Mouse (Mus musculus) liver, embryonic 16.5 days (tissue): ENCODE measurements around the gene Slc7a12. TPM values are rescaled to one million over a fixed set of nuclear protein-coding genes. Genes with fewer than 3 reads are reported as not detected.

ENCODE experiments used
- ATAC-seq: fragments of 200-750 bp; cut with Nextera tagmentation; 2 replicates; pipeline ENCODE4 v1.8.0; 2017; ENCODE audit warnings: low read depth, mild to moderate bottlenecking, moderate number of reproducible peaks, moderate library complexity
- H3K27ac ChIP-seq: fragments of 300-500 bp; sonication (generic); 2 replicates; pipeline ENCODE4 v1.5.1; 2014; ENCODE audit warnings: mild to moderate bottlenecking, low read length
- H3K27me3 ChIP-seq: fragments of 300-500 bp; sonication (generic); 2 replicates; pipeline ENCODE4 v1.6.1; 2014; ENCODE audit warnings: low read depth, low read length, mixed read lengths; ENCODE audit not compliant: control insufficient read depth, insufficient read depth
- H3K36me3 ChIP-seq: fragments of 300-500 bp; sonication (generic); 2 replicates; pipeline ENCODE4 v1.6.1; 2014; ENCODE audit warnings: mild to moderate bottlenecking; ENCODE audit not compliant: control insufficient read depth, insufficient read depth
- H3K4me1 ChIP-seq: fragments of 300-500 bp; sonication (generic); 2 replicates; pipeline ENCODE4 v1.6.1; 2014; ENCODE audit warnings: low read depth, low read length, mixed read lengths; ENCODE audit not compliant: control insufficient read depth
- H3K4me2 ChIP-seq: fragments of 300-500 bp; sonication (generic); 2 replicates; pipeline ENCODE4 v1.6.1; 2014; ENCODE audit warnings: low read depth, low read length, mixed read lengths
- H3K4me3 ChIP-seq: fragments of 300-500 bp; sonication (generic); 2 replicates; pipeline ENCODE4 v1.5.1; 2014; ENCODE audit warnings: low read depth, mild to moderate bottlenecking, low read length
- H3K9ac ChIP-seq: fragments of 300-500 bp; sonication (generic); 2 replicates; pipeline ENCODE4 v1.6.1; 2014; ENCODE audit warnings: low read depth, low read length
- H3K9me3 ChIP-seq: fragments of 300-500 bp; sonication (generic); replicated peaks from 2 replicates; pipeline ENCODE4 v1.6.1; 2016; ENCODE audit warnings: low read length; ENCODE audit not compliant: control insufficient read depth
- WGBS: fragments of 180-500 bp; shearing (Covaris S2); extraction: QIAGEN DNeasy Blood & Tissue Kit; methylation state at CpG from one replicate; pipeline ENCODE4 v1.1.7; 2014; ENCODE audit not compliant: insufficient replicate concordance; 5-methylcytosine and 5-hydroxymethylcytosine counted together
- polyA plus RNA-seq: library from polyadenylated mRNA; unstranded; fragments of >200 nt; fragmentation: Nextera tagmentation; extraction: Ambion mirVana; gene quantifications from 2 replicates; pipeline ENCODE4 v1.2.1, GENCODE M21; 2015

Gene Slc7a12
- polyA plus RNA-seq, result not detected in 2 replicates

DNA sequence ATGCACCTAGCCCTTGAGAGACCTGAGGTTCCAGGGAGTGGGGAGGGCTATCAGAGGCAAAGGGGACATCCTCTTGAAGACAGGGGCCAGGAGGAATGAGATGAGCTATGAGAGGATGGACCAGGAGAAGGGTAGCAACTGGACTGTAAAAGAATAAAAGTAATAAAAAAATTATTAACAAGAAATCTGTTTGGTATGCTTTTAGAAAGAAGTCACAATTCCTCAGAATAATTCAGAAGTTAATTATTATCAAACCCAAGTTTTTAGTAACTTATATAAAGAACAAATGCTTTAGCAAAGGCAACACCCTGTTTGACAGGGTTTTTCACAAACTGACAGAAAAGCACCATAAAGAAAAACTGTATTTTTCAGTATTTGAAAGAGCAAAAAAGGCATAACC, at the start of gene Slc7a12:
Slc7a12 (plus strand) TSS at position 301 of the 400 bp plus-strand sequence.
- no peaks in the 10 kb centered on the region for H3K9me3 ChIP-seq
- H3K27me3 ChIP-seq, result no peaks in the 10 kb centered on the region
- H3K36me3 ChIP-seq, result no peaks in the 10 kb centered on the region
- H3K4me2 ChIP-seq, result no peak within 1 kb of the TSS
- no peak within 1 kb of the TSS for H3K27ac ChIP-seq
- H3K4me3 ChIP-seq, result no peak within 1 kb of the TSS
- no peak within 1 kb of the TSS for H3K9ac ChIP-seq
- no peak for ATAC-seq
- no peaks in the 10 kb centered on the region for H3K4me1 ChIP-seq

DNA sequence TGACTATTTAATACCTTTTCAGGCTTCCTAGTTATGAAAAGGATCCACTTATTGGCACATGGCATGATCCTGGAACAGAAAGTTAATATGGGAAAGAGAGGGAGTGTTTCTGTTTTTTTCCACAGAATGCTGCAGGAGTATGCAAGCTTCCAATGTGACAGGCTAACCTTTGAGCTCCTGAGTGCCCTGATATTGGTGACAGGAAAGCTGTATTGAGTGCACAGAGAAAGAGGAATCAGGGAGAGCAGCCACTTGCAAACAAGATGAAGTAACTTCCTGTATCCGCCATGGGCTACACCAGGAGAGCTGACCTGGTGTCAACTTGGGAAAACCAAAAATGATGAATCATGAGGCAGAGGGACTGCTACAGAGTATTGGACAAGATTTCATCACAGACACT, 48.1 kb upstream of the Slc7a12 start:
- H3K4me1 ChIP-seq, result no peaks in the 10 kb centered on the region
- no peak overlapping the region for H3K9ac ChIP-seq
- no peak overlapping the region for H3K4me3 ChIP-seq
- no peak overlapping the region for H3K27ac ChIP-seq
- no peaks in the 10 kb centered on the region for H3K36me3 ChIP-seq
- ATAC-seq, result no peak
- H3K9me3 ChIP-seq, result no peaks in the 10 kb centered on the region
- H3K4me2 ChIP-seq, result no peak overlapping the region
- no peaks in the 10 kb centered on the region for H3K27me3 ChIP-seq
- WGBS, result 31% methylated on average over 1 of the region's 1 CpGs

DNA sequence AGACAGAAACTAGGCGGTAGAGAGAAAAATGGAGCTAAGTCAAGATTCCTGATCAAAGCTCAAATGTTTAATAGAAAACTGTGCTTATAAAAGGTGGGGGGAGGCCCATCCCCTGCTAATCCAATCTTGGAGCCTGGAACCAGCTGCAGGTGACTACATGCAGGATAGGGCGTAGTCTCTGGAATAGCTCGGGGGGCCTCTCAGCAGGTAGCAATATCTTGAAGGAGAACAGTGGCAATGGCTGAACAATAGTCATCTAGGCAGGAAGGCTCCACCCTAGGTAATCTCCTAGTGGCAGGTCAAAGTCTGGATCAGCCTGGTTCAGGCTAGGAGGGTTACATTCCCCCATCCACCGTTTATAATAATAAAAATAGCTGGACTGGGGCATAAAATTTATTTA, 34.5 kb upstream of the Slc7a12 start:
- no peak for ATAC-seq

DNA sequence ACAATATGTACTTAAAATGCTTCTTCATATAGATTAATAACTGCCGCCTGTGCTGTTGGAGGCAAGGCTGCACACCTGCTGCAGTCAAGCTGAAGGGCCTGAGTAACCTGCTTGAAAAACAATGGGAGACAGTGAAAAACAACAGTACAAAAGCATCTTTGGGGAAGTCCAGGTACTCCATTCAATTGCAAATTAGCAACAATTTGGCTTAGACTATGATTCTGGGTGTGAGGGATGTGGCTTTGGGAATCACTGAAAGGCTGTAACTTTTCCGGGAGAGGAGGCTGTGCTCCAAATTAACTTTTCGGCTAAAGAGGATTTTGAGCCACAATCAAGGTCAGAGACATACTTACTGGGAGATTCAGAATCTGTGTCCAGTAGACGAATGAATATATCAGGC, 33.8 kb upstream of the Slc7a12 start:
- ATAC-seq, result no peak
- 67% methylated on average over 4 of the region's 4 CpGs for WGBS
- Histone ChIP-seq H3K4me2 (no peak overlapping the region), H3K9ac (no peak overlapping the region), H3K27me3 (no peaks in the 10 kb centered on the region), H3K27ac (no peak overlapping the region), H3K4me1 (no peaks in the 10 kb centered on the region), H3K4me3 (no peak overlapping the region), H3K9me3 (no peaks in the 10 kb centered on the region), H3K36me3 (no peaks in the 10 kb centered on the region)

More for the DNA sequence above, 34.5 kb upstream of the Slc7a12 start:
- Histone ChIP-seq H3K9ac (no peak overlapping the region), H3K9me3 (no peaks in the 10 kb centered on the region), H3K4me3 (no peak overlapping the region), H3K4me1 (no peaks in the 10 kb centered on the region), H3K4me2 (no peak overlapping the region), H3K36me3 (no peaks in the 10 kb centered on the region), H3K27ac (no peak overlapping the region), H3K27me3 (no peaks in the 10 kb centered on the region)
- WGBS, result 72% methylated on average over 4 of the region's 4 CpGs

Other genes with a start within 250 kb of the Slc7a12 start
- gene 1810022K09Rik, start 130.6 kb downstream of the Slc7a12 start, polyA plus RNA-seq, result 161 and 205 TPM in 2 replicates
- 0.77 and 1.2 TPM in 2 replicates for gene Car13, start 161.0 kb downstream of the Slc7a12 start, polyA plus RNA-seq